Mouse (Mus musculus) heart, adult 2 months (tissue): ENCODE measurements around the gene Ctsw. TPM values are rescaled to one million over a fixed set of nuclear protein-coding genes. Genes with fewer than 3 reads are reported as not detected.

ENCODE experiments used
- DNase-seq, 2 experiments: peaks; one replicate each; pipeline ENCODE4 v3.0.0; 2021
- H3K27ac ChIP-seq: fragments of 200-600 bp; 2 replicates; pipeline ENCODE4 v1.8.1; 2022
- H3K27me3 ChIP-seq: fragments of 200-500 bp; 2 replicates; pipeline ENCODE4 v1.6.1; 2012; ENCODE audit warnings: mild to moderate bottlenecking, low read length, inconsistent platforms, mixed read lengths; ENCODE audit not compliant: control insufficient read depth, insufficient read depth
- H3K36me3 ChIP-seq: fragments of 200-500 bp; 2 replicates; pipeline ENCODE4 v1.6.1; 2012; ENCODE audit warnings: low read length, inconsistent platforms; ENCODE audit not compliant: control insufficient read depth, insufficient read depth
- H3K4me1 ChIP-seq: fragments of 200-500 bp; 2 replicates; pipeline ENCODE4 v1.6.1; 2011; ENCODE audit warnings: low read length; ENCODE audit not compliant: control insufficient read depth, insufficient read depth
- H3K4me3 ChIP-seq: fragments of 200-600 bp; 2 replicates; pipeline ENCODE4 v1.8.1; 2022
- H3K79me2 ChIP-seq: fragments of 200-500 bp; replicated peaks from 2 replicates; pipeline ENCODE4 v1.6.1; 2012; ENCODE audit warnings: mild to moderate bottlenecking, inconsistent platforms, low read length, moderate library complexity, mixed read lengths; ENCODE audit not compliant: control insufficient read depth, insufficient read depth
- H3K9ac ChIP-seq: fragments of 200-500 bp; 2 replicates; pipeline ENCODE4 v1.6.1; 2012; ENCODE audit warnings: low read depth, mild to moderate bottlenecking, control low read depth, inconsistent platforms, low read length, mixed read lengths
- CTCF ChIP-seq: fragments of 200-600 bp; IDR thresholded peaks from 2 replicates; pipeline ENCODE4 v1.8.1; 2022; ENCODE audit warnings: antibody characterized with exemption, mild to moderate bottlenecking, moderate library complexity
- EP300 ChIP-seq: fragments of 200-500 bp; IDR thresholded peaks from 2 replicates; pipeline ENCODE4 v1.6.1; 2011; ENCODE audit warnings: low read depth, low read length, control low read depth; ENCODE audit not compliant: insufficient read depth
- POLR2A ChIP-seq: fragments of 200-500 bp; IDR thresholded peaks from 2 replicates; pipeline ENCODE4 v1.6.1; 2011; ENCODE audit warnings: mild to moderate bottlenecking, low read depth, low read length, control low read depth; ENCODE audit not compliant: insufficient read depth
- WGBS: fragments of 180-500 bp; shearing (Covaris S2); methylation state at CpG from one replicate; pipeline ENCODE4 v1.1.7; 2018; 5-methylcytosine and 5-hydroxymethylcytosine counted together
- intact Hi-C: fragments of 180-260 bp; cut with DNase I; formaldehyde crosslinking; loops from one replicate; pipeline ENCODE4 v1.15.1; 2025
- polyA plus RNA-seq: library from polyadenylated mRNA; depleted of rRNA; stranded (reverse); fragments of >200 nt; gene quantifications from 2 replicates; pipeline ENCODE4 v1.2.3, GENCODE M21; 2012
- total RNA-seq, 2 experiments: library from RNA; stranded (reverse); gene quantifications; 2 replicates each; pipeline ENCODE4 v1.2.3; 2021

Gene Ctsw
- total and polyA plus RNA-seq, 3 experiments: 0.32 to 2.0 (median 0.42) TPM

DNA sequence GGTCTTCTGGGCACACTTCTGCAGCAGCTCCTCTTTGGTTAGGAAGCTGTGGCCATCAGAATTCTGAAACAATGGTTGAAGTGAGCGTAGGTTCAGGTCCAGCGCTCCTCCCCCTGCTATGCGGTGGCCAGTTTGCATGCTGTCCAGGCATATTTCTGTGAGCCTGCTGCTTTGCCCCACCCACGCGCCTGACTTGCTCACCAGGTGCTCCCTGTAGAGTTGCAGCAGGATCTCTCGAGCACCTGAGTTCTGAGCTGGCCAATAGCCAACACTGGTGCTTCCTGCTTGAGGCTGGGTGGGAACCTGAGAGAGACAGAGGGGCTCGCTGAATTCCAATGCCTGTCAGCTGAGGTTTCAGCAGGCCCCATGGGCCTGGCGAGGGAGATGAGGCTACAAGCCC is 18.0 kb upstream of the Ctsw start:
- intact Hi-C loops: loop anchor here (2.0 kb wide), 3 partner anchors 25 to 119 kb away; partner anchors contain the start of genes Banf1, Eif1ad and Fibp
- no peaks in the 10 kb centered on the region for H3K36me3 ChIP-seq
- no peak overlapping the region for H3K27ac ChIP-seq

DNA sequence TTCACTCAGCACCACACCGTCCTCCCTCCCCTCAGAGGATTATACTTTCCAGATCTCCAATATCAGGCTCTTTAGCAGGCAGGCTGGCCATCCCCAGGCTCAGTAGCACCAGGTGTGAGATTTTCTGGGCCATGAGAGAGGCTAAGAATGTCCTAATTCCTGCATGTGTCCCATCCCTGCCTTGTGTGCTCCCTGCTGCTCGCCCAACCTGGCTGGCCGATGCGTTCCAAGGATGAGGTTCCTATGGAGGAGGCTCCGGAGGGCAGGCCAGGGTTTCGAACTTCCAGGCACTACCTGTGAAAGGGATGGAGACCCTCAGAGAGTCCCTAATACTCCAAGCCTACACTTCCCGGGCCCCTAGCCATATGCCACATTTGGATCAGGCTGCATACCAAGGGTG is 17.5 kb upstream of the Ctsw start:
- intact Hi-C loops: loop anchor here (2.0 kb wide), 3 partner anchors 25 to 119 kb away; partner anchors contain the start of genes Banf1, Eif1ad and Fibp
- no peak for TF ChIP-seq EP300
- no peak for TF ChIP-seq POLR2A
- TF ChIP-seq CTCF: no peak
- H3K4me3 ChIP-seq: no peak overlapping the region
- no peak overlapping the region for H3K27ac ChIP-seq
- H3K27me3 ChIP-seq: no peaks in the 10 kb centered on the region
- peak in 1 of 2 experiments; percentile 18 for DNase-seq
- no peaks in the 10 kb centered on the region for H3K36me3 ChIP-seq
- WGBS: 90% methylated on average over 7 of the region's 7 CpGs
- peaks cover 2% of the 10 kb centered on the region; the same call in 1 of the 2 replicates for H3K4me1 ChIP-seq
- H3K9ac ChIP-seq: no peak overlapping the region
- no peaks in the 10 kb centered on the region for H3K79me2 ChIP-seq

More for the DNA sequence above, 18.0 kb upstream of the Ctsw start:
- 80% methylated on average over 8 of the region's 8 CpGs for WGBS
- peak in 1 of 2 experiments; percentile 22 for DNase-seq
- peaks cover 2% of the 10 kb centered on the region; the same call in 1 of the 2 replicates for H3K4me1 ChIP-seq
- no peaks in the 10 kb centered on the region for H3K79me2 ChIP-seq
- H3K4me3 ChIP-seq: no peak overlapping the region
- no peak for TF ChIP-seq POLR2A
- no peak for TF ChIP-seq EP300
- TF ChIP-seq CTCF: no peak
- no peak overlapping the region for H3K9ac ChIP-seq
- no peaks in the 10 kb centered on the region for H3K27me3 ChIP-seq

DNA sequence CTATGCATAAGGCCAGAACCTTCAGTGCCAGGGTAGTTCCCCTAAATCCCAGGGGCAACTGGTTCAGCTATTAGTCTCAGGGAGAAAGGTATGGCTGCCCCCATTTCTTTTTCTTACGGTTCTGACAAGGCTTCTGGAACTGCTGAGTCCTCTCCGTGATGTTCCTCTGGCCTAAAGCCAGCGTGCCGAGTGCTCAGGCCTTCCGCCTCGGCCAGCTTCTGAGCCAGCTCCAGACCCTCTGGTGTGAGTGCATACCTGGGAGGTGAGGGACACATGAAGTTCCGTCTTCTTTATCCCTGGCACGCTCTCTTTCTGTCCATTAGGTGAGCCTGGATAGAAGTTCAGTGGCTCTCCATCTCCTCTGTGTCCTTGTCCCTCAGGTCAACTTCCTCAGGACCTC is 17.1 kb upstream of the Ctsw start:
- DNase-seq: no peak
- H3K4me1 ChIP-seq: peaks cover 2% of the 10 kb centered on the region; the same call in 1 of the 2 replicates
- TF ChIP-seq POLR2A (no peak), EP300 (no peak), CTCF (no peak)
- intact Hi-C loops: no loop called here
- H3K36me3 ChIP-seq: no peaks in the 10 kb centered on the region
- H3K4me3 ChIP-seq: no peak overlapping the region
- H3K79me2 ChIP-seq: no peaks in the 10 kb centered on the region
- H3K27ac ChIP-seq: no peak overlapping the region
- WGBS: 78% methylated on average over 8 of the region's 8 CpGs
- H3K9ac ChIP-seq: no peak overlapping the region
- H3K27me3 ChIP-seq: no peaks in the 10 kb centered on the region

DNA sequence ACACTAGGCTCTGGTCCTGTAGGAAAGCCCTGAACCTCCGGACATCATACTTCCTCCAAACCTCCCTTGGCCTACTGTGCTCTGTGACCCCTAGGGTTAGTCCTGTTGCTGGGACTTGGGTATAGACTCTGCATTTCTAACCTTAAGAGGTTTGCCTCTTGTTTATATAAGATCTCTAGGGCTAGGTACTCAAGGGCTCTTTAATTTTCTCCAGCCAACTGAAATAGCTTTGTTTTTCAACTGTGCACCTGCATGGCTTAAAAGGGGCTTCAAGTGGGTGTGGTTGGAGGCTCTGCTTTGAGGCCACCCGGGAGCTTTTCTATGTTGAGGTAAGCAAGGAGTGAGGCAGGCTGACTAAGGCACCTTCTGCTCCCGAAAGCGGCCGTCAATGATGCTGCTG is 16.2 kb upstream of the Ctsw start:
- H3K9ac ChIP-seq: no peak overlapping the region
- no peaks in the 10 kb centered on the region for H3K36me3 ChIP-seq
- H3K27me3 ChIP-seq: no peaks in the 10 kb centered on the region
- TF ChIP-seq POLR2A (0 out of 2 replicates have a peak, but pooled peaks have one; percentile 5), EP300 (no peak), CTCF (no peak)
- no peaks in the 10 kb centered on the region for H3K79me2 ChIP-seq
- DNase-seq: no peak
- peaks cover 2% of the 10 kb centered on the region; the same call in 1 of the 2 replicates for H3K4me1 ChIP-seq
- intact Hi-C loops: no loop called here
- H3K4me3 ChIP-seq: no peak overlapping the region
- WGBS: 82% methylated on average over 5 of the region's 5 CpGs
- H3K27ac ChIP-seq: no peak overlapping the region

DNA sequence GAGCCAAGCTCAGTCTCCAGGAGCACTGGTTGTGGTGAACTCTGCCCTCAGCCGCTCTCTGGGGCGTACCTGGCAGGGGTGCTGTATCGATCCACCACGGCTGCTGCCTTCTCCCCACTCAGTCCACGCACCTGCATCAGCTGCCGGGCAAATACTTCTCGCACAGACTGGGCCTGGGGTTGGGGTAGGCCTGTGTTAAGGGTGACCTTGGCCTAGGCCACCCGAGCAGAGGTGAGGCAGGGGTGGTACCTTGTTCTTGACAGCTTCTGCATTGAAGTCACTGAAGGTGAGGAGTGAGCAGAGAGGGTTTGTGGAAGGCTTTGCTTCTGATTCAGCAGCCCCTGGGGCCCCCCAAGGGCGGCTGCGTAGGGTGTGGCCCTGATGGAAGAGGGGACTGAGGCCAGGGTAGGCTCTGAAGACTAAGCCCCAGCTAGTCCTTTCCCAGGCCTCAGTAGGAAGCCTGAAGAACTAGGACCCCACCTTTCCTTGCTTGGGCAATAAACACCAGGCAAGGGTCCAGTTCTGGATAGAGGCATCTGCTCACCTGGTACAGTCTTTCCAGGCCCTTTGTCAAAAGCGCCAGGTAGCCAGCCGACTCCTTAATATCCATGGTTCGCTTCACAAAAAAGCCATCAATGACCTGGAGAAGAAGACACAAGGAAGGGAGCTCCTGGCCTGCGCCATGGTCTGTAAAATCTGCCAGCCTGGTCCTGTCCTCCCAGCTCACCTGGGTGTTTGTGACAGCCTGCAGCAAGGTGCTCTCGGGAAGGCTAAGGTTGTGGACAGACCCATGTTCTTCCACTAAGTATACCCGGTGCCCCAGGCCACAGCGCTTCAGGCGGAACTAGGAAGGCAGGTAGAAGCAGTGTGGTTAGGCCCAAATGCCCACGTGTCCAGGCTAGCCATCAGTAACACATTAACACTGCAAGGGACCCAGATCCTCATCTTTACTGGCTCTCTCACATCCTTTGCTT is 15.4 kb upstream of the Ctsw start:
- no peaks in the 10 kb centered on the region for H3K36me3 ChIP-seq
- no peaks in the 10 kb centered on the region for H3K79me2 ChIP-seq
- 94% methylated on average over 19 of the region's 19 CpGs for WGBS
- no peaks in the 10 kb centered on the region for H3K27me3 ChIP-seq
- TF ChIP-seq POLR2A (no peak), CTCF (no peak), EP300 (no peak)
- intact Hi-C loops: no loop called here
- no peak overlapping the region for H3K9ac ChIP-seq
- H3K27ac ChIP-seq: no peak overlapping the region
- peaks cover 2% of the 10 kb centered on the region; the same call in 1 of the 2 replicates for H3K4me1 ChIP-seq
- no peak for DNase-seq
- H3K4me3 ChIP-seq: no peak overlapping the region

DNA sequence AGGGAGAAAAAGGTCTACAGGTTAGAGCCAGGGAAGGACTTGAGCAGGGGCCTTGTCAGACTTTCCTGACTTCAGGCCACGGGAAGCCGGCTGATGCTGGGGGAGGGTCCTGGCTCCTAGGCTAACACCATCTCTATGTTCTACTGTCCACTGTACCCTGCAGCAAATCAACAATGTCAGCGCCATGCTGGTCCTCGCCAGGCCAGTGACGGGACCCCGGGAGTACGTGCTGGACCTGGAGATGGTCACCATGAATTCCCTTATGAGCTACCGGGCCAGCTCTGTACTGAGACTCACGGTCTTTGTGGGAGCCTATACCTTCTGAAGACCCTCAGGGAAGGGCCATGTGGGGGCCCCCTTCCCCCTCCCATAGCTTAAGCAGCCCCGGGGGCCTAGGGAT is 13.1 kb upstream of the Ctsw start:
- Histone ChIP-seq H3K4me3 (no peak overlapping the region), H3K79me2 (no peaks in the 10 kb centered on the region), H3K36me3 (no peaks in the 10 kb centered on the region), H3K27ac (no peak overlapping the region), H3K9ac (no peak overlapping the region), H3K4me1 (no peaks in the 10 kb centered on the region), H3K27me3 (no peaks in the 10 kb centered on the region)
- WGBS: 87% methylated on average over 10 of the region's 10 CpGs
- no peak for TF ChIP-seq CTCF
- TF ChIP-seq POLR2A: no peak
- no peak for TF ChIP-seq EP300
- DNase-seq: no peak
- intact Hi-C loops: no loop called here
